Mouse (Mus musculus): ENCODE results near the gene Ccdc17.
A peak's percentile ranks its signal among the peaks of the same experiment; 100 is the strongest.

The Ccdc17 gene

GRCm38 (mm10) chr4:116596379-116596778 lies at the start of gene Ccdc17:
Gene Ccdc17 (plus strand): TSS chr4:116596654.
- DNase-seq (ENCODE audit: low read depth), result no peak

DNA sequence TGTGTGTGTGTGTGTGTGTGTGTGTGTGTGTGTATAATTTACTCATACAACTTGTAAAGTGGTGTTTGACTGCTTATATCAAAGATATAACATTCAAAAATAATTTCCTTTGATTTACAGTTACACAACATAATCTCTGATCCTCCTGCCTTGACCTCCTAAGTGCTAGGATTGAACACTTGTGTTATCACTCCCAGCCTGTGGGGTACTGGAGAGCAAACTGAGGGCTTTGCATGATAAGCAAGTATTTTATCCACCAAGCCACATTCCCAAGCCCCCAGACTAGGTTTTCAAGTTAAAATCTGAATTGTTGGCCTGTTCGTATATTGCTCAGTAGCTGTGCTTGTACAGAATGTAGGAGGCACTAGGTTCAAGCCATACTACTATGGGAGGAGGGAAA lies 46.0 kb upstream of the Ccdc17 start:
- DNase-seq (ENCODE audit: low read depth), result no peak

DNA sequence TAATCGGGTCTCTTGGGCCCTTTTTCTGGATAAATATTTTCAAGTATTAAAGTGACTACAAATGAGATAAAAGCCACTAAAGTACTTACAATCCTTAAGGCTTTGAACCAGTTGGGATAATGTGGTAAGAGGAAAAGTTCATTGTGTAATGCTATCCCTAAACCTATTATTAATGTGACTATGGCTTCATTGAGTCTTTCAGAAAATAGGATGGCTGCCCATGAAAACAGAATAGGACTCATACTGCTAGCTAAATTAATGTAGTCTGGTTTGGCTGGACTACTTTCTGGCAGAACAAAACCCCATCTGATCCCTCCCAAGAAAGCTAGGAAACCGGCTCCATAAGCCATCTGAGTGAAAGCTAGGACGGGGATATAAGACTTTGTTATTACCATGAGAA lies 43.4 kb upstream of the Ccdc17 start:
- DNase-seq (ENCODE audit: low read depth), result no peak

DNA sequence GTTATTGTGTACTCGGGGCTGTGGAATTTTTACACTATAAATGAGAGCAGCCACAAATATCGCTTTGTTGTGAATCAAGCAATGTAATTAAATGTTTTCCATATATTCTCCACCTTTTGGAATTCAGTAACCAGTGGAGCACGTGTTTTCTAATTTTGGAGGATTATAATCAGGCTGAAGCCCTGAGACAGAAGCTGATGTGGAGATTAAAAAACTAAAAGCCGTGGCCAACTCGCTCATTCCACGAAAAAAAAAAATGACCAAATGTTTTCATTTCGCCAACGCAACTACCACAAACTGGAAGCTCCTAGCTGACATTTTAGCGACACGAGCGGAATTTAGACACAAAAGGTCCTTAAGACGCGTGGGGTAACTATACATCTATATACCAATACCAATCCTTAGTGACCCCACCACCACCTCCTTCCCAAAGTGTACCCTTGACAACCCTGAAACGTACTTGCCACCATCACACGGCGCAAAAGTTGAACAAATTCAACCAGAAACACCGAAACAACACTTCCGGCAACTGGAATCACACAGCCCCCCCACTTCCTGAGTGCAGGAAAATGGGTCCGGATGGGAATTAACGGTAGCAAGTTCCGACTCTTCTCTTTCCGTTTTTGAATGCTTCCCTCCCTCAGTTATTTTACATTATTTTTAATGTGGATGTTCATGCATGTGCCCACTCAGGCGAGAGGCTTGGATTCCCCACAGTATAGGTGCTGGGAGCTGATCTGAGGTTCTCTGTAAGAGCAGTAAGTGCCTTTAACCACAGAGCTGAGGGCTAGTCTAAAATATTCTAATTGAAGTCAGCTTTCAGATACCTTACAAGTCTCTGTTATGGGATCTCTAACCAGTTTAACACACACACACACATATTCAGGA lies 40.8 kb upstream of the Ccdc17 start, which contains the start of gene Tmem69:
Gene Tmem69 (minus strand): TSS at position 524 of the 888 bp plus-strand sequence.
- DNase-seq (ENCODE audit: low read depth), result peak; percentile 89

GRCm38 (mm10) chr4:116556561-116557305 lies 39.7 kb upstream of the Ccdc17 start:
- peak; percentile 97 for DNase-seq (ENCODE audit: low read depth)

DNA sequence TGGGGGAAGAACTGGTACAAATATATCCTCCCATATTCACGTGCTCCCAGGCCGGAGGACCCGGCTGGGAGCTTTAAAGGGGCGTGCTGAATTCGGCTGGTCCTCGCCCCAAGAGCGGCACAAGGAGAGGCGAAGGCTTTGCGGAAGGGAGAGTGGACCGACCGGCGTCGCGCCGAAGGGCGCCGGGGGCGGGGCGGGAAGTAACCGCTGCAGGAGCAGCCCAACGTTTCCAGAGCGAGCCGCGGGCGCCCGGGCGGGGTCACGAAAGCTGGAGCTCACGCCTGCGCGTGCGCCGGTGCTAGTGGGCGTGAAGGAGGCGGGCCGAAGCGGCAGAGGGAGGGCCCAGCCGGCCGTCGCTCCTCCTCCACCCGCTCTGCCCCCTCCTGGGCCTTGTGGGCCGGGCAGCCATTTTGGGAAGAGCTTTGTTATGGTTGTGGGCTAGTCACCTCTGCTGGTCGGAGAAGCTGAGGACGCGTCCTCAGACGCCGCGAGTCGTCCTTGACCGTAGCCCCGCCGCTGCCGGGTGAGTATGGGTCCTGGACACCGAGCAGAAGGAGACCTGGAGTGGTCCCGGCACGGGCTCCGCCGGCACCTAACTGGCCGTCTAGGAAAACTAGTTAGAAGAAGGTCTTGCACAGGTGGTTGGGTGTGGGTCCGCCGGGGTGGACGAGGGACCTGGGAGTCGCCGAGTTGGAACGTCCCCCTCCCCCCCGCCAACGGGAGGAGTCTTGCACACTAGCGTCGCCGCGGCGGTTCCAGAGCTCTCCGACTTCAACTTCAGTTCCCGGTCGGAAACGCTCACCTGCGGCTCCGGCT lies 38.9 kb upstream of the Ccdc17 start, which contains the start of gene Gpbp1l1:
Gene Gpbp1l1 (plus strand): TSS at position 353 of the 816 bp plus-strand sequence.
- peak; percentile 98 for DNase-seq (ENCODE audit: low read depth)

DNA sequence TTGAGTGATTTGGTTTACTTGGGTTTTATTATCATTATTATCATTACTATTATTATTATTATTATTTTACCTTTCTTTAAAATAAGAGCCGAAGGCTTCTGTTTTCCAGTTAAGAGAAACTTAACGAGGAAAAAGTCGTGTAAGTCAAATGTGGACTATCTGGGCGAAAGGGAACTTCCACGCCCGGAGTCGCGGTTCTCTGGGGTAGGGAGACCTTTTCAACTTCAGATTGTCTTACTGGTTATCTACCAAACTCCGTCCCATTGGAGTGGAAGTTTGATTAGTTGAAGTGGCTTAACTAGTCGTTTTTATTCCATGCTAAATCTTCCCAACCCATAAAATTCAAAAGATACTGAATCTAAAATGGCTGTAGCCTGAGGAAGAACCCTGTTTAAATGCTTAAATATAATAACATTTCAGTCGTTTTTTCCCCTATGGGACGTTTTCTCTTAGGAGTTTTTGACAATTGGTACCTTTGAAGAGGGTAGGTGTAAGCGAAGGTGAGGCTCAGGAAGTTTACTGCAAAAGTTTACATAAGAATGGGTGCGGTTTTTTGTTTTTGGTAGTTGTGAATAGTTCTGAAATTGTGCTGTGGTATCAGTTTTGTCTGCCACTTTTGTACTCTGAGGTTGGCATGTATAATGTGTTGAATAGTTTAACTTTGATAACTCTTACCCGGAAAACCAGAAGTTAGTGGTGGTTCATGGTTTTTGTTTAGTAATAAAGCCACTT lies 38.1 kb upstream of the Ccdc17 start:
- peak; percentile 72 for DNase-seq (ENCODE audit: low read depth)

DNA sequence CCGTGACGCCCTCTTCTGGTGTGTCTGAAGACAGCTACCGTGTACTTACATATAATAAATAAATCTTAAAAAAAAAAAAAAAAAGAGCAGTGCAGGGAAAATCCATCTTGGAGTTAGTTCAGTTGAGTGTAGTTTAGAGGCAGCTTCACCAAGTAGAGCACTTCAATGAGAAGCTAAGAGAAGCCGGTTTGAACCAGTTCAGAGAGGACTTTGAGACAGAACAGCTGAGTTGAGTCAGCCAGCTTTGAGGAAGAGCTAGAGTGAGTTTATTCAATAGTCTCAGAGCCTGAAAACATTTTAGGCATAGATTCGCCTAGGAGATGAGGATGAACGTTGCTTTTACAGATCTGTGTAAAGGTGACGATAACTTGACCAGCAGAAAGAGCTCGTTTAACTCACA lies 661 bp upstream of the Ccdc17 start:
- DNase-seq (ENCODE audit: low read depth), result no peak

- peak; percentile 89 for DNase-seq (ENCODE audit: low read depth)
Measured at GRCm38 (mm10) chr4:116596978-116597881, 776 bp downstream of the Ccdc17 start.

DNA sequence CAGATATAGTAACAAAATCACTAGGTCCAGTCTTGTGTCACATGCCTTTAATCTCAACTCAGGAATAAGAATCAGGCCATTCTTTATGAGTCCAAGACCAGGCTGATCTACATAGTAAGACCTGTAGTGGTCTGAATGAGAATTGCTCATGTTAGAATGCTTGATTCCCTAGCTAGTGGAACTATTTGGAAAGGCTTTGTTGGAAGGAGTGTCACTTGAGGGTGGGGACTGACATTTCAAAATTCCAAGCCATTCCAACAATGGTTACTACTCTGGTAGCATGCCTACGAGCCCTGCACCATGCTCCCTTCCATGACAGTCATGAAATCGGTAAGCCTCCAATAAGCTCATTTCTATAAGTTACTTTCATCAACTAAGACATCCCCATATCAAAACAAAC lies 16.2 kb downstream of the Ccdc17 start:
- DNase-seq (ENCODE audit: low read depth), result no peak

DNA sequence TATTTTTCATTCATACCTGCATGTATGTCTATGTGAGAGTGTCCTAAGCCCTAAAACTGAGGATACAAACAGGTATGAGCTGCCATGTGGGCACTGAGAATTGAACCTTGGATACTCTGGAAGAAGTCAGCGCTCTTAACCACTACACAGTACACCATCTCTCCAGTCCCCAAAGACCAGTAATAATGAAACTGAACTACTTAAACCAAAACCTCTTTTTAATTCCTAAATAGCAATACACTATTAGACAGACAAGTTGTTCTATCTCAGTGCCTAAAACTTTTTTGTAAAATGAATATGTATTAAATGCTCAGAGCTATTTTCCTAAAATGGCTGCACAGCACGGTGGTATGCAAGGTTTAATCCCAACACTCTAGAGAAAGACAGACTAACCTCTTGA lies 18.8 kb downstream of the Ccdc17 start:
- peak; percentile 34 for DNase-seq (ENCODE audit: low read depth)

DNA sequence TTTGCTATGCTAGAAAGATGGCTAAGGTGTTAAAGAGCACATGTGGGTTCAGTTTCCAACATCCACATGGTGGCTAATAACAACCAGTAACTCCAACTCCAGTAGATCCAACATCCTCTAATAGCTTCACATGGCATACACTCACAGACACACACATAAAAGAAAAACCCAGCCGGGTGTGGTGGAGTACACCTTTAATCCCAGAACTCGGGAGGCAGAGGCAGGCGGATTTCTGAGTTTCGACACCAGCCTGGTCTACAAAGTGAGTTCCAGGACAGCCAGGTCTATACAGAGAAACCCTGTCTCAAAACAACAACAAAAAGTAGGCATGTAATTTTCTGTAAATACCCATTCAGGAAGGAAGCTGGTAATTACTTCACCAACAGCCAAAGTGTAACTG lies 28.4 kb downstream of the Ccdc17 start:
- no peak for DNase-seq (ENCODE audit: low read depth)

DNA sequence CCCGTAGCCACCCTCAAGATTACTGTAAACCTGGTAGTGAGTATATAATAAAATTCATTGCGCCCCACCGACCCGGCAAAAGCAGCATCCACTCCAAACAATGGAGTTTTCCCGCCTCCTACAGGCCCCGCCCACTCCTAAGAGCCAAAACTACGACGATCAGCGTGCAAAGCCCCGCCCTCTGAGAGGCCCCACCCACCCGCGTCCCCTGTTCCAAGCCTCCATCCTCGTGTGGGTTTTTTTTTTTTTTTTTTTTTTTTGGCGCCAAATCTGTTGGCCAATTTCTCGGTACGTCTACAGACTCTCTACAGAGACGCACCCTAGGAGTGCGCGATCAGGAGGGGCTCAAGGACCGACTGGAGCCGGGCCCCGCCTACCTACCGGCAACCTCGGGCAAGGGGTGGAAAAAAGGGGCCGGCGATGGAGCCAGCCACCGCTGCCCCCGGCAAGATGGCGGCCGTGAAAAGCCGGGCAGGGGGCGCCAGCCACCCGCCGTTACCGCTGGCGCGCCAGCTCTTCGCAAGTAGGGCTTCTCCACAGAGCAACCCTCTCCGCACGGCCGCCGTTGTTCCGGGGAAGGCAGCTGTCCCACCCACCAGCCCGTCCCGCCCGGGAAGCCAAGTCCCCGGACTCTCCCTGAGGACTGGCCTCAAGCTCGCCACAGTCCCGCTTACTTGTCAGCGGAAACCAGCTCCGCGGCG lies 30.4 kb downstream of the Ccdc17 start:
- peak; percentile 96 for DNase-seq (ENCODE audit: low read depth)

DNA sequence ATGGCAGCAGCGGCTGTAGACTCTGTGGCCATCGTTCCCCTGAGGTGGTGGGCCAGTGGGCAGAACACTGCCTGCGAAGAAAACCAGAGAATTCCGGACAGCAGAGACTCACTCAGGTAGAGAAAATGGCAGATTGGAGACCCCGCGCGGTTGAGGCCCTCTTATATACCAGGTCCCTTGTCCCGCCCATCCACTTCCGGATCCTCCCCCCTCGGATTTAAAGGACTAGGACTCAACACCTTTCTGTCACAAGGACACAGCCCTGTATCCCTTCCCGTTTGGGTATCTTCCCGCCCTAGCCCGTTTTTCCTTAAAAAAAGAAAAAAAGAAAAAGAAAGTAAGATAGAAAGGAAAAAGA lies 30.9 kb downstream of the Ccdc17 start:
- peak; percentile 98 for DNase-seq (ENCODE audit: low read depth)

GRCm38 (mm10) chr4:116627722-116628662 lies 31.5 kb downstream of the Ccdc17 start, which contains the start of gene Nasp:
Gene Nasp (minus strand): TSS chr4:116627941.
- peak; percentile 95 for DNase-seq (ENCODE audit: low read depth)

DNA sequence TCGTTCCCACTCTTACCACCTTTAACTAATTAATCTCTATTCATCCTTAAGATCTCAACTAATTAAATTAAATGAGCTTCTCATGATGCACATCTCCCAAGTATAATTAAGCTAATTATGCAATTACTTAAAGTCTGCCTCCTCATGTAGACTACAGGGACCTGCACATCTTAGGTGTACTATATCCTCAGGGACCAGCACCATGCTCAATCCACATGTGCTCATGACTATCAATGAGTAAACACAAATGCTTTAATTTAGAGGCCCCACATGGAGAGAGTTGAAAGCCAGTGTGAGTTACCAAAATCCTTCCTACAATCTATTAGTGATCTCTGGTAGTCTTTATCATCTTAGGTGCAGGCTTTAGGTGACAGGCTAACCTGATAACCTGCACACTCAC lies 38.7 kb downstream of the Ccdc17 start:
- no peak for DNase-seq (ENCODE audit: low read depth)

GRCm38 (mm10) chr4:116638821-116639220 lies 42.4 kb downstream of the Ccdc17 start:
- DNase-seq (ENCODE audit: low read depth), result no peak

DNA sequence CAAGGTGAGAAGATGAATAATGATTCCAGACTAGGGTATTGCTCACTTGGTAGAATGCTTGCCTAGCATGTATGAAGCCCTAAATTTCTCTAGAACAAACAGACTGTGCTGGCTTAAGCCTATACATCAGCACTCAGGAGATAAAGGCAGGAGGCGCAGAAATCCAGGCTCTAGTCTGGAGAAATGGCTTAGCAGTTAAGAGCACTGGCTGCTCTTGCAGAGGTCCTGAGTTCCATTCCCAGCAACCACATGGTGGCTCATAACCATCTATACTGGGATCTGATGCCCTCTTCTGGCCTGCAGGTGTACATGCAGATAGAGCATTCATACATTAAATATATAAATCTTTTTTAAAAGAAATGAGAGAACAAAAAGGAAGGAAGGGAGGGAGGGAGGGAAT lies 45.6 kb downstream of the Ccdc17 start:
- no peak for DNase-seq (ENCODE audit: low read depth)

GRCm38 (mm10) chr4:116644326-116644725 lies 47.9 kb downstream of the Ccdc17 start:
- peak; percentile 59 for DNase-seq (ENCODE audit: low read depth)
